Mouse (Mus musculus) urinary bladder, postnatal 0 days (tissue): ENCODE results near the gene Fubp1. TPM values are rescaled to one million over a fixed set of nuclear protein-coding genes. Genes with fewer than 3 reads are reported as not detected.

Experiments
- polyA plus RNA-seq: library from polyadenylated mRNA; unstranded; fragments of >200 nt; fragmentation: Nextera tagmentation; extraction: Ambion mirVana; gene quantifications from 2 replicates; pipeline ENCODE4 v1.2.1, GENCODE M21; 2015

The Fubp1 gene
- polyA plus RNA-seq = 64.7 and 76.9 TPM in 2 replicates

DNA sequence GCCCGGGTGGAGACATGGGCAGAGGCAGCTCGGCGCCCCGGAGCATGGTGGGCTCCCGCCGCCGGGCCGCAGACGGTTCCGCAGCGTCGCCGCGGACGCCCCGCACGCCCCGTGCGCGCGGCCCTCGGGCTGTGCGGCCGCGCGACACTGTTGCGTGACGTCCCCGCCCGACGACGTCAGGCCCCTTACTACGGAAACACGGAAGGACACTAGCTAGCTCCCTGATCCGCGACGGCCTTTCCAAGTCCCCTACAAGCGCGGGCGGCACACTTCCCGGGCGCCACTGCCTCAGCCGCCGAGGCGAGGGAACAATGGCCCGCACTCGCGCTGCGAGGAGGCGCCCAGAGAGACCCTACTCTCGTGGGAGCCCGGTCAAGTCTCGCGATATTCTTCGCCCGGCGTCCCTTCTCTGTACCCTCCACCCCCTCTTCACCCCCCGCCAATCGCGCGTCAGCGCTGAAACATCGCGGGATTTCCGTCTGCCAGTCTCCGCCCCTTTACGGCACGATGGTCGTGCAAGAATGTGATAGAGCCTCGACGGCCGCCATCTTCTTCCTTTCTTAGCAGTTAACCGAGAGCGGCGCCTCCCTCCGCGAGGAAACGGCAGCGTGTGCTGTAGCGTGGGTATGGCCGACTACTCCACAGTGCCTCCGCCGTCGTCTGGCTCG, at the start of gene Fubp1, which contains the start of gene Dnajb4:
Fubp1 (plus strand) TSS at position 456 of the 668 bp plus-strand sequence.
Dnajb4 (minus strand) TSS at position 336 of the 668 bp plus-strand sequence.

GRCm38 (mm10) chr3:152166099-152166423, 44.2 kb upstream of the Fubp1 start, which contains the start of gene Gipc2:
Gene Gipc2 (minus strand): TSS chr3:152166230.

GRCm38 (mm10) chr3:152266036-152266421, 55.8 kb downstream of the Fubp1 start, which contains the start of gene Nexn:
Gene Nexn (minus strand): TSS chr3:152266350.

Other genes starting within 250 kb of the Fubp1 start
- 4.0 and 4.5 TPM in 2 replicates for gene Gipc2, start 44.2 kb upstream of the Fubp1 start, polyA plus RNA-seq
- gene Dnajb4, start 120 bp upstream of the Fubp1 start, polyA plus RNA-seq = 29.2 and 36.7 TPM in 2 replicates
- 136 and 159 TPM in 2 replicates for gene Nexn, start 55.9 kb downstream of the Fubp1 start, polyA plus RNA-seq
- 3.9 and 4.5 TPM in 2 replicates for gene Miga1, start 130.0 kb downstream of the Fubp1 start, polyA plus RNA-seq
- gene Usp33, start 136.1 kb downstream of the Fubp1 start, polyA plus RNA-seq = 14.7 and 18.1 TPM in 2 replicates
- gene Zzz3, start 185.1 kb downstream of the Fubp1 start, polyA plus RNA-seq = 21.8 and 25.0 TPM in 2 replicates